Mouse (Mus musculus) myocyte (in vitro differentiated cells): ENCODE results near the gene E130208F15Rik. TPM values are rescaled to one million over a fixed set of nuclear protein-coding genes. Genes with fewer than 3 reads are reported as not detected.

ENCODE experiments used
- H3K27me3 ChIP-seq: one replicate; pipeline ENCODE4 v1.6.1; 2011; ENCODE audit not compliant: control insufficient read depth, insufficient read depth, insufficient read length
- H3K36me3 ChIP-seq: one replicate; pipeline ENCODE4 v1.6.1; 2011; ENCODE audit not compliant: control insufficient read depth, insufficient read depth
- H3K4me2 ChIP-seq: one replicate; pipeline ENCODE4 v1.6.1; 2011; ENCODE audit warnings: low read depth, control low read depth
- H3K4me3 ChIP-seq: one replicate; pipeline ENCODE4 v1.5.1; 2011; ENCODE audit warnings: mild to moderate bottlenecking, control low read depth, moderate library complexity
- H3K79me2 ChIP-seq: one replicate; pipeline ENCODE4 v1.6.1; 2011; ENCODE audit not compliant: control insufficient read depth, insufficient read depth
- H3ac ChIP-seq: one replicate; pipeline ENCODE4 v1.6.1; 2011; ENCODE audit not compliant: control insufficient read depth, insufficient read length
- CEBPB ChIP-seq: IDR thresholded peaks from 2 replicates; pipeline ENCODE4 v1.6.1; 2011; ENCODE audit warnings: mild to moderate bottlenecking, moderate library complexity; ENCODE audit not compliant: poor library complexity, insufficient read depth, severe bottlenecking
- E2F4 ChIP-seq: IDR thresholded peaks from one replicate; pipeline ENCODE4 v1.6.1; 2011; ENCODE audit warnings: mild to moderate bottlenecking, control low read depth, moderate library complexity; ENCODE audit not compliant: insufficient read depth
- MAX ChIP-seq: IDR thresholded peaks from one replicate; pipeline ENCODE4 v1.6.1; 2011; ENCODE audit warnings: low read depth, mild to moderate bottlenecking, control low read depth
- MYOD1 ChIP-seq, 3 experiments: IDR thresholded peaks; one replicate each; pipeline ENCODE4 v1.6.1; 2011; ENCODE audit warnings: control low read depth in 2 of 3, low read depth in 2 of 3, mild to moderate bottlenecking in 2 of 3, moderate library complexity in 1 of 3; ENCODE audit not compliant: insufficient read length in 2 of 3, control insufficient read depth in 1 of 3
- MYOG ChIP-seq, 3 experiments: IDR thresholded peaks; one replicate each; pipeline ENCODE4 v1.6.1; 2011; ENCODE audit warnings: control low read depth in 2 of 3, low read depth in 2 of 3, mild to moderate bottlenecking in 2 of 3; ENCODE audit not compliant: insufficient read length in 2 of 3, control insufficient read depth in 1 of 3, insufficient read depth in 1 of 3
- POLR2A ChIP-seq: IDR thresholded peaks from one replicate; pipeline ENCODE4 v1.6.1; 2011; ENCODE audit warnings: low read depth, mild to moderate bottlenecking, control low read depth, moderate library complexity; ENCODE audit not compliant: insufficient read length
- POLR2AphosphoS2 ChIP-seq: IDR thresholded peaks from one replicate; pipeline ENCODE4 v1.6.1; 2011; ENCODE audit warnings: low read depth, control low read depth; ENCODE audit not compliant: insufficient read length
- REST ChIP-seq: IDR thresholded peaks from one replicate; pipeline ENCODE4 v1.6.1; 2011; ENCODE audit warnings: mild to moderate bottlenecking, control low read depth, moderate library complexity; ENCODE audit not compliant: insufficient read depth, insufficient read length
- SRF ChIP-seq: IDR thresholded peaks from one replicate; pipeline ENCODE4 v1.6.1; 2011; ENCODE audit warnings: low read depth; ENCODE audit not compliant: control insufficient read depth, insufficient read length
- TCF12 ChIP-seq: IDR thresholded peaks from one replicate; pipeline ENCODE4 v1.6.1; 2011; ENCODE audit warnings: mild to moderate bottlenecking, control low read depth; ENCODE audit not compliant: poor library complexity, insufficient read depth, severe bottlenecking
- TCF3 ChIP-seq: IDR thresholded peaks from one replicate; pipeline ENCODE4 v1.6.1; 2011; ENCODE audit warnings: low read depth, control low read depth; ENCODE audit not compliant: insufficient read length
- USF1 ChIP-seq: IDR thresholded peaks from one replicate; pipeline ENCODE4 v1.6.1; 2011; ENCODE audit warnings: low read depth, mild to moderate bottlenecking, control low read depth, moderate library complexity
- polyA plus RNA-seq: library from polyadenylated mRNA; unstranded; fragments of >200 nt; fragmentation: generic; extraction: Trizol; gene quantifications from one replicate; pipeline ENCODE4 v1.2.1, GENCODE M21; 2012; ENCODE audit warnings: missing spikeins

Gene E130208F15Rik
- polyA plus RNA-seq, 1 experiment, result 4.0 TPM

- Histone ChIP-seq H3ac (no peak overlapping the region), H3K4me3 (no peak overlapping the region), H3K27me3 (peaks cover 70% of the 10 kb centered on the region), H3K79me2 (no peaks in the 10 kb centered on the region), H3K36me3 (no peaks in the 10 kb centered on the region), H3K4me2 (no peak overlapping the region)
- TF ChIP-seq E2F4, result no peak
- no peak for TF ChIP-seq USF1
- TF ChIP-seq TCF12, result no peak
- no peak for TF ChIP-seq SRF
- no peak for TF ChIP-seq MYOD1 (IDR thresholded peaks at IDR 0.05; ENCODE audit: control insufficient read depth in 1 of 3, insufficient read length in 2 of 3, low read depth in 2 of 3)
- no peak for TF ChIP-seq MAX
- TF ChIP-seq POLR2AphosphoS2, result no peak
- no peak for TF ChIP-seq MYOG (IDR thresholded peaks at IDR 0.05; ENCODE audit: control insufficient read depth in 1 of 3, insufficient read depth in 1 of 3, insufficient read length in 2 of 3, low read depth in 2 of 3)
- no peak for TF ChIP-seq CEBPB
- TF ChIP-seq POLR2A, result no peak
- TF ChIP-seq REST, result no peak
- no peak for TF ChIP-seq TCF3
Observed at GRCm38 (mm10) chr7:30363344-30363738, 41.8 kb downstream of the E130208F15Rik start.

GRCm38 (mm10) chr7:30367466-30367865 is 45.9 kb downstream of the E130208F15Rik start:
- Histone ChIP-seq H3K36me3 (no peaks in the 10 kb centered on the region), H3K27me3 (peaks cover 48% of the 10 kb centered on the region), H3ac (no peak overlapping the region), H3K4me3 (no peak overlapping the region), H3K4me2 (no peak overlapping the region), H3K79me2 (no peaks in the 10 kb centered on the region)
- no peak for TF ChIP-seq SRF
- TF ChIP-seq MAX, result no peak
- no peak for TF ChIP-seq POLR2AphosphoS2
- TF ChIP-seq CEBPB, result no peak
- TF ChIP-seq E2F4, result no peak

Other genes starting within 250 kb of the E130208F15Rik start
- 2.8 TPM for gene Zfp82, start 248.8 kb upstream of the E130208F15Rik start, polyA plus RNA-seq
- 0.32 TPM for gene Gm26920, start 231.3 kb upstream of the E130208F15Rik start, polyA plus RNA-seq
- gene Zfp566, start 231.2 kb upstream of the E130208F15Rik start, polyA plus RNA-seq, result 4.3 TPM
- 11.3 TPM for gene Zfp260, start 227.0 kb upstream of the E130208F15Rik start, polyA plus RNA-seq
- 1.1 TPM for gene Zfp382, start 199.8 kb upstream of the E130208F15Rik start, polyA plus RNA-seq
- gene Zfp146, start 152.0 kb upstream of the E130208F15Rik start, polyA plus RNA-seq, result 13.2 TPM
- gene Cox7a1, start 137.6 kb upstream of the E130208F15Rik start, polyA plus RNA-seq, result 112 TPM
- 622 TPM for gene Capns1, start 122.9 kb upstream of the E130208F15Rik start, polyA plus RNA-seq
- gene Polr2i, start 89.8 kb upstream of the E130208F15Rik start, polyA plus RNA-seq, result 174 TPM
- 147 TPM for gene Tbcb, start 89.5 kb upstream of the E130208F15Rik start, polyA plus RNA-seq
- gene Ovol3, start 86.0 kb upstream of the E130208F15Rik start, polyA plus RNA-seq, result not detected
- 0.02 TPM for gene Thap8, start 41.6 kb upstream of the E130208F15Rik start, polyA plus RNA-seq
- gene Wdr62, start 41.3 kb upstream of the E130208F15Rik start, polyA plus RNA-seq, result 5.0 TPM
- 19.4 TPM for gene Clip3, start 30.0 kb upstream of the E130208F15Rik start, polyA plus RNA-seq
- 33.9 TPM for gene Alkbh6, start 13.0 kb upstream of the E130208F15Rik start, polyA plus RNA-seq
- 1.2 TPM for gene Syne4, start 6.9 kb upstream of the E130208F15Rik start, polyA plus RNA-seq
- gene Sdhaf1, start 2.2 kb downstream of the E130208F15Rik start, polyA plus RNA-seq, result 13.6 TPM
- gene Lrfn3, start 41.0 kb downstream of the E130208F15Rik start, polyA plus RNA-seq, result 0.66 TPM
- not detected for gene Tyrobp, start 92.0 kb downstream of the E130208F15Rik start, polyA plus RNA-seq
- gene Hcst, start 98.1 kb downstream of the E130208F15Rik start, polyA plus RNA-seq, result not detected
- gene Nfkbid, start 100.0 kb downstream of the E130208F15Rik start, polyA plus RNA-seq, result 0.07 TPM
- gene Aplp1, start 123.8 kb downstream of the E130208F15Rik start, polyA plus RNA-seq, result 0.26 TPM
- not detected for gene Kirrel2, start 135.9 kb downstream of the E130208F15Rik start, polyA plus RNA-seq
- gene Nphs1, start 136.6 kb downstream of the E130208F15Rik start, polyA plus RNA-seq, result 0.43 TPM
- gene Prodh2, start 171.9 kb downstream of the E130208F15Rik start, polyA plus RNA-seq, result not detected
- 8.7 TPM for gene Arhgap33, start 213.3 kb downstream of the E130208F15Rik start, polyA plus RNA-seq
- 27.8 TPM for gene Hspb6, start 230.4 kb downstream of the E130208F15Rik start, polyA plus RNA-seq
- 3.8 TPM for gene Proser3, start 230.6 kb downstream of the E130208F15Rik start, polyA plus RNA-seq
- 55.3 TPM for gene Lin37, start 238.1 kb downstream of the E130208F15Rik start, polyA plus RNA-seq
- 72.3 TPM for gene U2af1l4, start 241.6 kb downstream of the E130208F15Rik start, polyA plus RNA-seq
- 1.0 TPM for gene Gm49396, start 241.6 kb downstream of the E130208F15Rik start, polyA plus RNA-seq
- 169 TPM for gene Psenen, start 241.9 kb downstream of the E130208F15Rik start, polyA plus RNA-seq
- 0.66 TPM for gene Igflr1, start 243.7 kb downstream of the E130208F15Rik start, polyA plus RNA-seq